Mouse (Mus musculus) thymus, adult 18-20 months (tissue): ENCODE measurements at regions not wholly inside any gene's neighbourhood (a gene's known extent, or its start where the extent isn't known, plus 50 kb on each side); places are given as distances from the start of the nearest gene placed in this dataset.
A peak's percentile ranks its signal among the peaks of the same experiment; 100 is the strongest.

Source experiments
- DNase-seq, 2 experiments: peaks; one replicate each; pipeline ENCODE4 v3.0.0; 2022; ENCODE audit warnings: mixed read lengths in 2 of 2

DNA sequence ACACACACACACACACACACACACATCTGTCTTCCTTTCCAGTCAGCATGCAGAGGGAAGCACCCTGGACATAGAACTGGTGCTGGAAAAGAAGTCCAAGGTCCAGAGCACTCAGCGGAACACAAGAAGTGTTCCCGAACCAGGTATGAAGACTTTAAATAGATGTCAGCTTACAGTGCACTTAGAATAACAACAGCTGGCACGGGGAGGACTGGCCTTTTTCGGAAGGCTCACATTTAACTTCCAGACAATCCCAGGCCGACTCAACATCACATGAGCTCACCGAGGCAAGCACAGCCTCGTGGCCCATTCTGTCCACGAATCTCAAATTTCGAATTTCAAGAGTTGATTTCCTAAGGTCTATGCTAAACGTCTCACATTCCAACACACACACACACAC lies 70.9 kb upstream of the Slc25a33 start:
- DNase-seq, result no peak

- no peak for DNase-seq
Measured at GRCm38 (mm10) chr4:149843736-149844135, 69.7 kb upstream of the Slc25a33 start.

DNA sequence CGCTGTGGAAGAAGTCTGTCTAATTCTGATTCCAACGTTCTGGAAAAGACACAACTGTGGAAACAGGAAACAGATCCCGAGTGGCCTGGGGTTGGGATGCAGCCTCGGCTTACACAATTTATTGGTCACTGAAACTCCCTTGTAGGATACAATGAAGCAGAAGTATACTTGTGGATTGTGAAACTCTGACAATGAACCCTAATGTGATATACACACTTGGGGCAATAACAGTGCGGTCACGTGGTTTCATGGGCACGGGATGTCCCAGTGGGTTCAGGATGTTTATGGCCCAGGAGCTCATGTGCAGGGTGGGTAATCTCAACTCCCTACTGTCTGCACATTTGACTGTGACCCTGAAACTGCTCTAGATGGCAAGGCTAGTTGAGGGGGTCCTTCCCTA lies 68.8 kb upstream of the Slc25a33 start:
- no peak for DNase-seq

GRCm38 (mm10) chr4:149841856-149842255 lies 67.8 kb upstream of the Slc25a33 start:
- no peak for DNase-seq

DNA sequence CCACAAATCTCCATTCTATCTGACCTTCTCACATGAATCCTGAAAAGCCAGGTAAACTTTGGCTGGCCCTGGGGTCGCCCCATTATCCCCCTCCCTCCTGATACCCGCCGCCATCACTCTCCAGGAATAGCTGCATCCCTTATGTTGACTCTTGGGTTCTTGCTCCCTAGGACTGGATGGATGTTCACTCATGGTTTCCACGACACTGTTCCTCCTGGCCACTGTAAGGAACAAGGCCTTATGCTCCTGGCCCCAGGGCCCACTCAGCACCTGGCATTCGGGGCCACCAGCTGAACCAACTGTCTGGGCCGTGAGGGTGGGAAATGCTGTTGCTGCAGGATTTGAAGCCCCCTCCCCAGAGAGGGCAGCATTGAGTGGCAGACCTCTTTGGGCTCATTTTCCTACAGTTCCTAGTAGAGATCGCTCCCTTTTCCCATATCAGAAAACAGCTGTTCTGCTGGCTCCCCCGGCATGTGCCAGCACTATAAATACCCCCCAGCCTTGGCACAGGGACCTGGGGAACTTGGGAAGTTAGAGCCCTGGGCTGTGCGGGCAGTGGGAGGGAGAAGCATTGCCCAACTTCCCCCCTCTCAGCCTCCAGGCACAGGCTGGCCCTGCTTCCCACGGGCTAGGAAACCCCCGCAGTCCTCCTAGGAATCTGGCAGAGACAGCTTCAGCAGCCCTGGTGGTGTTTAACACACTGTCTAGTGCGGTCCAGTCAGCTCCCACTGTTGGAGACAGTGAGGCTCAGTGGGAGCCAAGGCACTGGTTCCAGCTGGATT lies 66.6 kb upstream of the Slc25a33 start:
- DNase-seq, result no peak

DNA sequence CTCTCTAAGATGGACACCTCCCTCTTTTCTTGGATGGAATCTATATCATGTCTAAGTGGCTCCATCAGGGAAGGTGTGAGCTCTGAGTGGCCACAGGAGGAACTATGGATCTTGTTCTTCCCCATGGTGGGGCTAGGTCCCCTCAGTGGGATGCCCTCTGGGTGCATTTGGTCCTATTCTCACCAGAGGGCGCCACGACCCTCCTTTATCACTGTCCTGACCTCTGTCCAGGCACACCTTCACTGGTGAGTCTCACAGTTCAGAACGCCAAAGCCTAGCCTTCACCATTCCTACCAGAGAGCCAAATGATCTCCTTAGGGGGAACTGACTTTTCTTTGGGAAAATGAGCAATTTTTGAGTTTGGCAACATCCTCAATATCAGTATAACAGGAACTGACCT lies 64.6 kb upstream of the Slc25a33 start:
- peak; percentile 37 to 49 for DNase-seq

- no peak for DNase-seq
Measured at GRCm38 (mm10) chr4:149834646-149835156, 60.6 kb upstream of the Slc25a33 start.

- no peak for DNase-seq
Measured at GRCm38 (mm10) chr4:149832446-149833101, 58.5 kb upstream of the Slc25a33 start.

DNA sequence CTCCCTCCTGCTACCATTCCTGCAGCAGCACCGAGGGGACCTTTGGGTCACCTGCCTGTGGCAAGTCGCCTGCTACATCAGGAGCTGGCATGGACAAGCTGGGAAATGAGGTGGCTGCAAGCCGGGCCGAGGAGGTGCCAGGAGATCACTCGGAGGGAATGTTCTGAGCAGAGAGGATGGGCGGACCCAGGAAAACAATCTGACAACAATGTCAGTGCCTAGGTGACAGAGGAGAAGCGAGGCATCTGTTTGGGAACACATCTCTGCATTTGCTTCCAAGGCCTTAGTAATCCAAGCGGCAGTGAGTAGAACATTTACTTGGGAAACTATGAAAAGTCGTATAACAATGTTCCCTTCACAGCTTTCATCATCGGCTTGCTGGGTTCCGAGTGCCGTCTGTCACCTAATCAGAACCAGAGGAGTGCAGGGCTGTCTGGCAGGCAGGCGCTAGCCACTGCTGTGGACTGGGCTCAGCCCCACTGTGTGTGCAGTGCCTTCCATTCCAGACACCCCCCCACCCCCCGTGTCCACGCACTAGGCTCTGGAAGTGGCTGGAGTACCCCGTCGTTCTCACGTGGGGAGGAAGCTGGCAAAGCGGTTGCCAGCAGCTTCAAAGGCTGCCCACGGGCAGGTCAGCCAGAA lies 56.6 kb upstream of the Slc25a33 start:
- no peak for DNase-seq

DNA sequence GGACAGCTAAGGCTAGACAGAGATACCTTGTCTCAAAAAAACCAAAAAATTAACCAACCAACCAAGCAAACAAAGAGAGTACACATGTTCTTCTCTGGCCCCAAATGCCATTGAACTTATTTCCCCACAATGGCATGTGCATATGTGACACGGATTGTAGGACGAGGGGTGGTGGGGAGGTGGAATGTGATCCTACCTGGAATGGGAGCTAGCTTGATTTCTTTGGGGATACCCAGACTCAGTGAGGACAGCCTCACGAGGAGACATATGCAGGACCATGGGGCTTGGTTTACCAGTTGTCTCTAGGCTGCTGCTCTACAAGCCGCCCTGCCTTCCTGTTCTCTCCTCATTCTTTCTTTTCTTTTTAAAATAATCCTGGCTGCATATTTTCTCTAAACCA lies 55.9 kb upstream of the Slc25a33 start:
- no peak for DNase-seq

DNA sequence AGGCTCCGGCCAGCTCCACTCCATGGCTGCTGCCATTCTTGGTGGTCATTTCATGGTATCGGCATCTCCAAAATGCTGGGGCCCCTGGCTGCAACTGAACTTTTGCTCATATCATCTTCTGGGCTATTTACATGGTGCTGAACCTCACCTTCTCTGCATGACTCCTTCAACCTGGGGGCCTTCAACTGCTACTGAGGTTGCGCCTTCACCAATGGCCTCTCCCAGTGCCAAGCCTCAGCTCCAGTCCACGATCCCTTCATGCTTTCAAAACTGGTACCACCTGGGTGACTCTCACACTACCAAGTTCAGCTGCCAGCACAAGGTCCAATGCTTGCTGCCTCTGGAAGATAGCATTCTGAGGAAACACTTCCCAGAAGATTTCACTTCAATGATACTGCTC lies 53.7 kb upstream of the Slc25a33 start:
- DNase-seq, result no peak
